Mouse (Mus musculus): ENCODE results near the gene Slitrk5.
"Not testable (repeated sequence)": the region's sequence is repeated elsewhere in the genome, so short reads cannot be mapped to it uniquely, and the experiment has no call there.

The Slitrk5 gene

GRCm38 (mm10) chr14:111674664-111675147 is at the start of gene Slitrk5:
Gene Slitrk5, plus strand, starts transcription at chr14:111675097.
- no peak for DNase-seq (ENCODE audit: extremely low spot score, low read depth, low spot score)

GRCm38 (mm10) chr14:111672942-111673341 is 2.0 kb upstream of the Slitrk5 start:
- DNase-seq (ENCODE audit: extremely low spot score, low read depth, low spot score) = no peak

DNA sequence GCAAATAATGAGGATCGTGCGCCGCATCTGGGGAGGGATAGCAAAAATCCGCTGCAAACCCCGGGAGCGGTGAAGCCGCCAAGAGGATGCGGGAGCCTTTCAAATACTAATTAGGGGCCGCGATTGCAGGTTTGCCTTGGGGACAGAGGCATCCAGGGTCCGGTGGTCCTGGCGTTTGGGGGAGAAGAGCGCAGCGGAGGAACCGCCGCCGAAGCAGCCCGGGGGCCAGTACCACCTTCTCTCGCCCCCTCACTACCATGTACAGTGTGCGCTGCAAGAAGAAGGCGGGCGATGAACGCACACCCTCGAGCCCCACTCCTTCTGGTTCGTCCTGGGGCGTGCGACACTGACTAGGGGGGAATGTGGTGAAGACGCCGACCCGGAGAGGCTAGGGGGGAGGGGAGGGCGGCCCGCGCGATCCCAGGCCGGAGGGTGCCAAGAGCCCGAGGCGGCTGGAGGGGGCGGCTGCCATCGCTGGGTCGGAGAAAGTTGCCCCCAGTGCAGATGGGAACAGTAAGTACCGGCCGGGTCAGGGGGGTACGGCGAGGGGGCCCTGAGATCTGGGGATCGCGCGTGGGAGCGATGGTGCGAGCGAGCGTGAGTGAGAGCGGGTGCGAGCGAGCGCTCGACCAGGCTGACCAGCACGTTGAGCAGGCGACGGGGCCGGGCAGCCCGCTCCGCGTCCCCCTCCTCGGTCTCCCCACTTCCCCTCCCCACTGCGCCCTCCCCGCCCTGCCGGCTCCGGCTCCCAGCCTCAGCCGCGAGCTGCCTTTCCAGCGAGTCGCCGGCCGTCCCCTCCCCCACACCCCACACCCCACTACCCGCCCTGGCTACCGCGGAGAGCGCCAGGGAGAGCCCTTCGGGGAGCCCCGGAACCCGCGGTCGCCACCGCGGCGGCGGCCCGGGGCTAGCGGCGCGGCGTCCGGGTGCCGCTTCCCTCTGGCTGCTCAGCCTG is 591 bp downstream of the Slitrk5 start:
- DNase-seq (ENCODE audit: extremely low spot score, low read depth, low spot score) = no peak

DNA sequence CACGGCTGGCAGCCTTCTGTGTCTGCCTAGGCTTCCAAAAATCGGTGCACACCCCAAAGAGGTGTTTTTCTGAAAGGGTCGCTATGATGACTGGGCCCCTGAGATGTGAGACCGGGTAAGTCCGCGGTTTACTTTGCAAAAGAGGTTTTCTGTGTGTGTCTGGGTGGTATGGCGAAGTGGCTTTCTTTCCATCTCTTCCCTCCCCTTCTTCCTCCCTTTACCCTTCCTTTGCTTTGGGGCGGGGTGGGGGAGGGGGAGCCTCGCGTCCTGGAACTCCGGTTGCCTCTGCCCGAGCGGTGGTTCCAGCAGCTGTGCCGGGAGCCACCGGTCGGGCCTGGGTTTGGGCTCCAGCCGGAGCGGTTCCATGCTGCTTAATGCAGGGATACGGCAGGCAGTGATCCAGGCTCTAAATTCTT is 1.3 kb downstream of the Slitrk5 start:
- DNase-seq (ENCODE audit: extremely low spot score, low read depth, low spot score) = no peak

DNA sequence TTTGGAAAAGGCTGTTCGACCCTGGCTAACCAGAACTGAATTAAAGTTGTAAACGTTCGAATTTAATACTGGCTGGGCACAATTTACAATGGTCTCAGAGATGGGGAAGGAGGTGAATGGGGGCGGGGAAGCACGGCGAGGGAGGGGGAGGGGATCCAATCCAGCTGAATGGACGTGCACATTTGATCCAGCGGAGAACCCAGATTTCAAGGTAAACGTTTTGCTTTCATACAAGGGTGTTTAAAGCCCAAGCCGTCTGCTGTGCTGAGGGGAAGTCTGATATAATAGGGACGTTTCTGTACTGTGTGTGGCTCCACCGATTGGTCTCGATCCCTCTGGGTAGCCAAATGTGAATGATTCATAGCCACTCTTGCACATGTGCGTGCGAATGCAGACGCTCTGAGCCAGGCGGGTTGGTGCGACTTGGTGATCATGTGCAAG is 2.0 kb downstream of the Slitrk5 start:
- no peak for DNase-seq (ENCODE audit: extremely low spot score, low read depth, low spot score)

GRCm38 (mm10) chr14:111677361-111678070 is 2.6 kb downstream of the Slitrk5 start:
- DNase-seq (ENCODE audit: extremely low spot score, low read depth, low spot score) = no peak

DNA sequence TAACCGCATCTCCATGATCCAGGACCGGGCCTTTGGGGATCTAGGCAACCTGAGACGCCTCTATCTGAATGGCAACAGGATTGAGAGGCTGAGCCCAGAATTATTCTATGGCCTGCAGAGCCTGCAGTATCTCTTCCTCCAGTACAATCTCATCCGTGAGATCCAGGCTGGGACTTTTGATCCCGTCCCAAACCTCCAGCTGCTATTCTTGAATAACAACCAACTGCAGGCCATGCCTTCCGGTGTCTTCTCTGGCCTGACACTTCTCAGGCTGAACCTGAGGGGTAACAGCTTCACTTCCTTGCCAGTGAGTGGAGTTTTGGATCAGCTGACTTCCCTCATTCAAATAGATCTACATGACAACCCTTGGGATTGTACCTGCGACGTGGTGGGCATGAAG is 5.4 kb downstream of the Slitrk5 start:
- DNase-seq (ENCODE audit: extremely low spot score, low read depth, low spot score) = no peak

GRCm38 (mm10) chr14:111681092-111681708 is 6.3 kb downstream of the Slitrk5 start:
- no peak for DNase-seq (ENCODE audit: extremely low spot score, low read depth, low spot score)

DNA sequence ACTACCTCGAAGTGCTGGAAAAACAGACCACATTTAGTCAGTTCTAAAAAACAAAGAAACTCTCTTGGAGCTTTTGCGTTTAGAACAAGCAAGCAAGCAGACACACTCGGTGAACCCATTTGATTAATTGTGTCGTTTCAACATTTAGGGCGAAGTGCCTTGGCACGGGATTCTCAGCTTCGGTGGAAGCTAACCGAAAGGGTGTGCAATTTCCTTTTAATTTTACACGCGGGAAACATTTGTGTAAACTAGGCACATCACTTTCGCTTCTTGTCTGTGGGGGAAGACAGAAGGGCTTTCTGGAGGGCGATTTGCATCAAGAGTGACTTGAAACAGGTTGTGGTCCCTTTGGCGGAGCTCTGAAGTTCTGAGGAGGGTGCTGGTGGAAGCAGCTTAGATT is 6.9 kb downstream of the Slitrk5 start:
- DNase-seq (ENCODE audit: extremely low spot score, low read depth, low spot score) = no peak

DNA sequence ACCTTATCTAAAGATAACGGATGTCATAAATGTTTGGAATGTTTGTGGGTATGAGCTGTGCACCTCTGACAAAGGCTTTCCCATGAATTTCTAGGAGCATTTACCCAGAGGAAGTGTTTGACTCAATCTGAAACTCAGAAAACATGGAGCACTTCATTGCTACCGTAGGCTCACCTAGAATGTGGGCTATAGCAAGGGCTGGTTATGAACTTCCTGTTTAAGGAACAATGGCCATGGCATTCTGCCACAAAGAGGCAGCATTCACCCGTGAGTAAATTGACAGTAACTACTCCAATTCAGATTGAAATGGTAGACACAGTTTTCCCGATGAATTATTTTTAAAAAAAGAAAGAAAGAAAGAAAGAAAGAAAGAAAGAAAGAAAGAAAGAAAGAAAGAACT is 8.6 kb downstream of the Slitrk5 start:
- no peak for DNase-seq (ENCODE audit: extremely low spot score, low read depth, low spot score)

GRCm38 (mm10) chr14:111690139-111690538 is 15.2 kb downstream of the Slitrk5 start:
- not testable (repeated sequence) for DNase-seq (ENCODE audit: extremely low spot score, low read depth, low spot score)

DNA sequence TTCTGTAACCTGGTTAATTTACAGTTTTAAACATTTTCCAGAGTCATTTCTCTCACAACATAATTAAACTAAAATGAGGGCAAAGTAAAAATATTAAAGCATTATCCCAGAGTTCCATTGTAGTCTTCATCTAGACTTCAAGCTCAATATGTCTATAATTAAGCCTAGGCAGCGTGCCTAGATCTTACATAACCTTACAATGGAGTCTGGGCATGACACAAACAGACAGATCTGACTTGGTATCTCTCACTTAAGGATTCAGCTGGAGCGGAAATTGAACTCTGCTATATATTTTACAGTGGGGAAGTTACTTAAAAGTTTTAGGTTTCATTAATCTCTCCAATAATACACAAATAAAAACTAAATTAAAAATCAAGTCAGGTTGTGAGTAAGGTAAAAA is 54.9 kb downstream of the Slitrk5 start:
- DNase-seq (ENCODE audit: extremely low spot score, low read depth, low spot score) = no peak
